Mouse (Mus musculus) adrenal gland, adult 10 weeks (tissue): ENCODE measurements around the gene 1700020L24Rik. TPM values are rescaled to one million over a fixed set of nuclear protein-coding genes. Genes with fewer than 3 reads are reported as not detected.

Experiments used
- polyA plus RNA-seq: library from polyadenylated mRNA; stranded (reverse); fragments of 350-450 nt; fragmentation: Illumina TruSeq; extraction: RNeasy Lipid Tissue Mini Kit (QIAGEN cat#74804); gene quantifications from one replicate; pipeline ENCODE4 v1.2.3, GENCODE M21; 2014; ENCODE audit warnings: low read depth, low replicate concordance

The 1700020L24Rik gene
- polyA plus RNA-seq: not detected

DNA sequence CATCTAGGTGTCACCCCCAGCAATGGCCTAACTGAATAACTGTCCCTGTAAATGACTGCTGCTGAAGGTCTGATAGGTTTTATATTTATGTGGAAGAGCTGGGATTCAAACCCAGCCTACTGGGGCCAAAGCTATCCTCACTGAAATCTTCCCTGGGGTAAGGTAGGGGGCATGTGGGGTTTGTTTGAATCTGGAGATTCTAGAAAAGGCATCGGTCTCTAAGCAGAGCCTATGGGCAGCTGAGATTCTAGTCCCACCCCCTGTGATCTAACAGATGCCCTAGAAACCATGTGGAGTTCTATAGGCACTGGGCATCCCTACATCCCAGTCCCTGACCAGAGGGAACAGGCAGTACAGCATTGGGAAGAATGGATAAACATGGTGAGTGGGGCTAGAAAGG lies at the start of gene 1700020L24Rik:
Gene 1700020L24Rik (plus strand): TSS at position 301 of the 400 bp plus-strand sequence.

DNA sequence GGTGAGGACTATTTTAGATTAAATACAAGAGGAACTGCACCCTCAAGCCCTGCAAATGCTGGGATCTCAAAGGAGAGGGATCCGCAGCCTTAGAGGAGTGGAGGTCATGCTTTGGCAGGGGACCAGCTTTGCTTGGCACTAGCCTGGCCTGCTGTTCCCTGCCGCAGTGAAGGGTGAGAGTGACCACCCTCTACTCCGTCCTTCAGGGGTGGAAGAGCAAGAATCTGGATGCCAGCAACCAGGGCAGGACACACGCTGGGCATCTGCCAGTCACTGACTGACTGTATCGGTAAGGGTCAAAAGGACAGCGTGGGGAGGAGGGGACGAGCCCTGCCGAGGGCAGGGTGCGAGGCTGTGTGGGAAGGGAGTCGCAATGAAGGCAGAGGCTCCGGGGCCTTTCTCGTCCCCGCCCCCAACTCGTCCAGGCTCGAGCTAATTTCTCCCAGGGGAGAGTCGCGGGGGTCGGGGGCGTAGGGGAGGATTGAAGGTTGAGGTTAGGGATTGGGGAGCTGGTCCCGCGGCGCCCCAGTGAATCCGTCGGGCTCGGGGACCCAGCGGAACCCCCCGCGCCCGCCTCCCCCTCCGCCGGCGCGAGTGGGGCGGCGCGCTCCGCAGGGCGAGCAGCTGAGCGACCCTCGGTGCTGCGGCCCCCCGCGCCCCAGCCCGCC lies 28.3 kb upstream of the 1700020L24Rik start, which contains the start of gene Rasl10b:
Gene Rasl10b (plus strand): TSS at position 51 of the 668 bp plus-strand sequence.

DNA sequence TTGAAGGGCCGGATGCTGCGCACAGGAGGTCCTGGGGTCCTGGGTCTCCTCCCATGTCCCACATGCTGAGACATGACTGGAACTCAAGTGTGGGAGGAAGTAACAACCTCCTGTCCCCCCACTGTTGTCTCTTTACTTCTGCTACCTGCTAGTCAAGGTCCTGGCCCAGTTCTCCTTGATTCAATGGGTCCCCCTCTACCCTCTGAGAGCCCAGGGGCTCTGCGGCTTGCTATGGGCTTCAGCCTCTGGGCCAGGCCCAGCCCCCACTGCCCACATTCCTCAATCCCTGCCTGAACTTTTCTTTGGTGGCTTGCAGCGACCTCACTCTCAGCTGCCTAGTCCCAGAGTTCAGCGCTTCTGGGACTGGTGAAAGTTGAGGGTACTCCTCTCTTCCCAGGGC lies 8.1 kb upstream of the 1700020L24Rik start, which contains the start of gene Gas2l2:
Gene Gas2l2 (minus strand): TSS at position 101 of the 400 bp plus-strand sequence.

DNA sequence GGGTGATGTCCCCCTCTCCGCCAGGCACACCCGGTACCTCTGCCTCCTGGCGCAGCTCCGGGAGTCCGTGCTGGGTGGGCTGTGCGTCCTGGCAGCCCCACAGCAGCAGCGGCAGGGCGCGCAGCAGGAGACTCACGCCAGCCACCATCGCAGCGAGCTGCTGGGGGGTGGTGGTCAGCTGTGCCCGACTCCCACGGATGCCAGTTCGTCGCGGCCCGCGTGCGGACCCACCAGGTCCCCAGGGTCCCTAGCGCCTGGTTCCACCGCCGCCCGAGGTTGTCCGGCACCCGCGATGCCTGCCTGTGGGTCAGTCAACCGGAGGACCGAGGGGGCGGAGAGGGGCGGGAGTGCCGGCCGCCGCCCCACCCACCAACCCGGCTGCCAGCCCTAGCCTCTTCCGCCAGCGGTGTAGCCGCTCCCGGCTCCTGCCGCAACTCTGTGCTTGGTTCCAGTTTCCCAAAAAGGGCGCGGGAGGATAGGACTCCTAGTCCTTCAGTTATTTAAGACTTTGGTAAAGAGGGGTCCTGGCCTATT lies 25.3 kb downstream of the 1700020L24Rik start, which contains the start of gene Mmp28:
Gene Mmp28 (minus strand): TSS at position 361 of the 534 bp plus-strand sequence.

DNA sequence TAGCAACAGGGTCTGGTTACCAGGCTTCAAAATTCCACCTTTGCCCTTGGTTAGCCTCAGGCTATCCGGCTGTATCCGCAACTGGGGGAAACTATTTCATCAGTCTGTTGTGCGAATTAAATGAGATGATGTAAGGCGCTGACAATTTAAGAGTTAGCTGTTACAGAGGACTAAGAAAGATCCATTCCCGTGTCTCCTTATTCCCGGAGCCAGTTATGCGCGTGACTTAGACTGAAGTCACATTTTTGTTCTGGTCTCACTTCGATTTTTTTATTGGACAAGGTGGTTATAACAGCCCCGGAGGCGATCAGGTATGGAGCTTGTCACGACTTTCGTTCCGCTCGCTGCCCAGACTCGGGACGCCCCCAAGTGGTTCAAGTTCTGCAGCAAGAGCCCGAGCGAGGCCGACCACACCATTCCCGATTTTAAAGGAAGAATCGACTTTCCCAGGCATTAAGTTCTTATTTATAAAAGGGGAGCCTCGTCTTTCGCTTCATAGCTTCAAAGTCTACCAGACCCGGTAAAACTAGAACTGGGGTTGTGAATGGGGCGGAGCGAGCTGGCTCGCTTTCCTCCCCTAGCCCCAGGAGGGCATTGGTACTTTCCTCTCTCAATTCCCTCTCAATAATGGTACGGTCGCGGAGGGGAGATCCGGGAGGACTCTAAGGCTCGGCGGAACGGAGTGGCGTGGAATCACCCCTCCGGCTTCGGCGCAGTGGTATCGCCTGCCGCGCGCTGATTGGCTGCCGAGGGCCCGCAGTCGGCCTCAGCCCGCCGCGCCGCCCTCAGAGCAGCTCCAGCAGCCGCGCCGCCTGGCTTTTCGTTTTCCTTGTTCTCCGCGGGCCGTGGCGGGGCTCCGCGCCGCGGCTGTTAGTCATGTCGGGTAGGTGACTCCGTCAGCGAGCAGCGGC lies 35.1 kb downstream of the 1700020L24Rik start, which contains the start of gene Taf15:
Gene Taf15 (plus strand): TSS at position 763 of the 911 bp plus-strand sequence.

Other genes starting within 250 kb of the 1700020L24Rik start
- gene Slfn3, start 246.3 kb upstream of the 1700020L24Rik start, polyA plus RNA-seq: 11.0 TPM
- gene Slfn14, start 151.0 kb upstream of the 1700020L24Rik start, polyA plus RNA-seq: not detected
- gene Ap2b1, start 138.7 kb upstream of the 1700020L24Rik start, polyA plus RNA-seq: 55.1 TPM
- gene Pex12, start 135.1 kb upstream of the 1700020L24Rik start, polyA plus RNA-seq: 33.0 TPM
- gene Rasl10b, start 28.5 kb upstream of the 1700020L24Rik start, polyA plus RNA-seq: 1.2 TPM
- not detected for gene Gas2l2, start 8.2 kb upstream of the 1700020L24Rik start, polyA plus RNA-seq
- gene Mmp28, start 25.4 kb downstream of the 1700020L24Rik start, polyA plus RNA-seq: 2.9 TPM
- 193 TPM for gene Taf15, start 35.4 kb downstream of the 1700020L24Rik start, polyA plus RNA-seq
- gene Heatr9, start 84.5 kb downstream of the 1700020L24Rik start, polyA plus RNA-seq: not detected
- not detected for gene Ccl5, start 92.8 kb downstream of the 1700020L24Rik start, polyA plus RNA-seq
- gene Ccl9, start 141.0 kb downstream of the 1700020L24Rik start, polyA plus RNA-seq: 10.3 TPM
- gene Ccl6, start 155.4 kb downstream of the 1700020L24Rik start, polyA plus RNA-seq: 28.9 TPM
- not detected for gene Rpl9-ps1, start 207.9 kb downstream of the 1700020L24Rik start, polyA plus RNA-seq
- gene Ccl3, start 211.7 kb downstream of the 1700020L24Rik start, polyA plus RNA-seq: 1.5 TPM
- gene Ccl4, start 224.9 kb downstream of the 1700020L24Rik start, polyA plus RNA-seq: not detected